Mouse (Mus musculus): ENCODE results near the gene Chad. TPM values are rescaled to one million over a fixed set of nuclear protein-coding genes. Genes with fewer than 3 reads are reported as not detected.

The Chad gene
- polyA plus RNA-seq, 1 experiment from 2014 or later: 0.12 TPM

- no peak overlapping the region for H3K9ac ChIP-seq (replicated peaks)
- H3K36me3 ChIP-seq: no peaks in the 10 kb centered on the region
- no peak overlapping the region for H3K27ac ChIP-seq
- H3K27me3 ChIP-seq: peaks cover 6% of the 10 kb centered on the region; the same call in 1 of the 2 replicates
- H3K4me3 ChIP-seq (replicated peaks): no peak overlapping the region
- peaks cover 10% of the 10 kb centered on the region for H3K4me1 ChIP-seq (replicated peaks)
- no peak overlapping the region for H3K4me2 ChIP-seq (replicated peaks)
- ATAC-seq: no peak
- 91% methylated on average over 7 of the region's 7 CpGs for WGBS
- no peaks in the 10 kb centered on the region for H3K9me3 ChIP-seq
These were observed 35.6 kb downstream of the Chad start for GRCm38 (mm10) chr11:94600447-94600846.

GRCm38 (mm10) chr11:94601321-94602281 lies 36.8 kb downstream of the Chad start, which contains the start of gene Acsf2:
TSS of gene Acsf2 (minus strand) at chr11:94601871.
- H3K4me1 ChIP-seq (replicated peaks): peaks cover 10% of the 10 kb centered on the region
- no peak within 1 kb of the TSS for H3K27ac ChIP-seq
- H3K9me3 ChIP-seq: no peaks in the 10 kb centered on the region
- peak; percentile 83 for ATAC-seq
- WGBS: 1% methylated on average over 47 of the region's 52 CpGs
- H3K9ac ChIP-seq (replicated peaks): peak within 1 kb of the TSS; percentile 44
- peaks cover 6% of the 10 kb centered on the region; the same call in 1 of the 2 replicates for H3K27me3 ChIP-seq
- peak within 1 kb of the TSS; percentile 74 for H3K4me2 ChIP-seq (replicated peaks)
- no peaks in the 10 kb centered on the region for H3K36me3 ChIP-seq
- H3K4me3 ChIP-seq (replicated peaks): peak within 1 kb of the TSS; percentile 43

- peaks cover 10% of the 10 kb centered on the region for H3K4me1 ChIP-seq (replicated peaks)
- peak overlapping the region; percentile 74 for H3K4me2 ChIP-seq (replicated peaks)
- 67% methylated on average over 11 of the region's 11 CpGs for WGBS
- H3K9ac ChIP-seq (replicated peaks): no peak overlapping the region
- no peak overlapping the region; the same call in 1 of the 2 replicates for H3K4me3 ChIP-seq (replicated peaks)
- H3K27ac ChIP-seq: no peak overlapping the region
- no peaks in the 10 kb centered on the region for H3K36me3 ChIP-seq
- no peaks in the 10 kb centered on the region for H3K9me3 ChIP-seq
- H3K27me3 ChIP-seq: peaks cover 6% of the 10 kb centered on the region; the same call in 1 of the 2 replicates
- no peak for ATAC-seq
These were observed 37.6 kb downstream of the Chad start for GRCm38 (mm10) chr11:94602356-94602955.

GRCm38 (mm10) chr11:94610744-94611740 lies 46.2 kb downstream of the Chad start:
- ATAC-seq: no peak
- 71% methylated on average over 4 of the region's 4 CpGs for WGBS
- Histone ChIP-seq H3K4me1 (replicated peaks) (0 out of 2 replicates have a peak, but pooled peaks cover 6% of the 10 kb centered on the region), H3K36me3 (no peaks in the 10 kb centered on the region), H3K4me3 (replicated peaks) (no peak overlapping the region), H3K27ac (no peak overlapping the region), H3K9ac (replicated peaks) (no peak overlapping the region), H3K9me3 (0 out of 2 replicates have a peak, but pooled peaks cover 4% of the 10 kb centered on the region), H3K27me3 (0 out of 2 replicates have a peak, but pooled peaks cover 4% of the 10 kb centered on the region), H3K4me2 (replicated peaks) (no peak overlapping the region)

- no peak overlapping the region for H3K4me2 ChIP-seq (replicated peaks)
- 80% methylated on average over 4 of the region's 4 CpGs for WGBS
- no peak for ATAC-seq
- H3K4me3 ChIP-seq (replicated peaks): no peak overlapping the region
- 0 out of 2 replicates have a peak, but pooled peaks cover 6% of the 10 kb centered on the region for H3K4me1 ChIP-seq (replicated peaks)
- 0 out of 2 replicates have a peak, but pooled peaks cover 7% of the 10 kb centered on the region for H3K27me3 ChIP-seq
- no peak overlapping the region for H3K9ac ChIP-seq (replicated peaks)
- 0 out of 2 replicates have a peak, but pooled peaks cover 3% of the 10 kb centered on the region for H3K9me3 ChIP-seq
- H3K27ac ChIP-seq: no peak overlapping the region
- H3K36me3 ChIP-seq: no peaks in the 10 kb centered on the region
These were observed 49.8 kb downstream of the Chad start for GRCm38 (mm10) chr11:94614603-94615002.

- H3K27me3 ChIP-seq: 0 out of 2 replicates have a peak, but pooled peaks cover 7% of the 10 kb centered on the region
- H3K4me2 ChIP-seq (replicated peaks): no peak overlapping the region
- ATAC-seq: peak; percentile 56
- H3K4me3 ChIP-seq (replicated peaks): no peak overlapping the region
- no peak overlapping the region for H3K27ac ChIP-seq
- 0 out of 2 replicates have a peak, but pooled peaks cover 6% of the 10 kb centered on the region for H3K4me1 ChIP-seq (replicated peaks)
- no peaks in the 10 kb centered on the region for H3K36me3 ChIP-seq
- 0 out of 2 replicates have a peak, but pooled peaks cover 3% of the 10 kb centered on the region for H3K9me3 ChIP-seq
- no peak overlapping the region for H3K9ac ChIP-seq (replicated peaks)
- 14% methylated on average over 4 of the region's 4 CpGs for WGBS
These were observed 50.6 kb downstream of the Chad start for GRCm38 (mm10) chr11:94615494-94615893.

- 0 out of 2 replicates have a peak, but pooled peaks cover 6% of the 10 kb centered on the region for H3K4me1 ChIP-seq (replicated peaks)
- H3K4me3 ChIP-seq (replicated peaks): no peak overlapping the region
- H3K9ac ChIP-seq (replicated peaks): no peak overlapping the region
- WGBS: 89% methylated on average over 2 of the region's 2 CpGs
- no peak overlapping the region for H3K4me2 ChIP-seq (replicated peaks)
- H3K36me3 ChIP-seq: no peaks in the 10 kb centered on the region
- H3K9me3 ChIP-seq: 0 out of 2 replicates have a peak, but pooled peaks cover 3% of the 10 kb centered on the region
- H3K27ac ChIP-seq: no peak overlapping the region
- 0 out of 2 replicates have a peak, but pooled peaks cover 7% of the 10 kb centered on the region for H3K27me3 ChIP-seq
- no peak for ATAC-seq
These were observed 52.8 kb downstream of the Chad start for GRCm38 (mm10) chr11:94617646-94618045.

Other genes with a start within 250 kb of the Chad start
- gene Luc7l3, start 243.1 kb upstream of the Chad start, polyA plus RNA-seq (2015; fragmentation: Nextera tagmentation; extraction: Ambion mirVana): 165 and 170 TPM in 2 replicates
- 10.0 and 11.0 TPM in 2 replicates for gene Ankrd40, start 237.0 kb upstream of the Chad start, polyA plus RNA-seq (2015; fragmentation: Nextera tagmentation; extraction: Ambion mirVana)
- gene Abcc3, start 172.1 kb upstream of the Chad start, polyA plus RNA-seq (2015; fragmentation: Nextera tagmentation; extraction: Ambion mirVana): 0.46 and 0.90 TPM in 2 replicates
- gene Cacna1g, start 90.8 kb upstream of the Chad start, polyA plus RNA-seq (2015; fragmentation: Nextera tagmentation; extraction: Ambion mirVana): 10.5 and 12.4 TPM in 2 replicates
- 0.10 TPM in 1 of 2 replicates, not detected in the other for gene Spata20, start 78.9 kb upstream of the Chad start, polyA plus RNA-seq (2015; fragmentation: Nextera tagmentation; extraction: Ambion mirVana)
- 0.19 and 0.46 TPM in 2 replicates for gene Epn3, start 65.1 kb upstream of the Chad start, polyA plus RNA-seq (2015; fragmentation: Nextera tagmentation; extraction: Ambion mirVana)
- gene Mycbpap, start 43.3 kb upstream of the Chad start, polyA plus RNA-seq (2015; fragmentation: Nextera tagmentation; extraction: Ambion mirVana): 2.4 and 3.6 TPM in 2 replicates
- 4.4 and 5.5 TPM in 2 replicates for gene Rsad1, start 15.8 kb upstream of the Chad start, polyA plus RNA-seq (2015; fragmentation: Nextera tagmentation; extraction: Ambion mirVana)
- 1.7 TPM in 2 replicates for gene Acsf2, start 36.8 kb downstream of the Chad start, polyA plus RNA-seq (2015; fragmentation: Nextera tagmentation; extraction: Ambion mirVana)
- 167 and 168 TPM in 2 replicates for gene Lrrc59, start 64.7 kb downstream of the Chad start, polyA plus RNA-seq (2015; fragmentation: Nextera tagmentation; extraction: Ambion mirVana)
- 139 and 150 TPM in 2 replicates for gene Mrpl27, start 88.7 kb downstream of the Chad start, polyA plus RNA-seq (2015; fragmentation: Nextera tagmentation; extraction: Ambion mirVana)
- gene Eme1, start 88.9 kb downstream of the Chad start, polyA plus RNA-seq (2015; fragmentation: Nextera tagmentation; extraction: Ambion mirVana): 11.6 and 13.6 TPM in 2 replicates
- gene Xylt2, start 112.5 kb downstream of the Chad start, polyA plus RNA-seq (2015; fragmentation: Nextera tagmentation; extraction: Ambion mirVana): 8.3 and 11.3 TPM in 2 replicates
- not detected in 2 replicates for gene Gm11541, start 139.5 kb downstream of the Chad start, polyA plus RNA-seq (2015; fragmentation: Nextera tagmentation; extraction: Ambion mirVana)
- gene Cdc34b, start 176.7 kb downstream of the Chad start, polyA plus RNA-seq (2015; fragmentation: Nextera tagmentation; extraction: Ambion mirVana): 0.22 TPM in 2 replicates
- gene Tmem92, start 217.7 kb downstream of the Chad start, polyA plus RNA-seq (2015; fragmentation: Nextera tagmentation; extraction: Ambion mirVana): not detected in 2 replicates

Data from midbrain, embryonic 13.5 days (tissue).